Mouse (Mus musculus): ENCODE measurements at regions not wholly inside any gene's neighbourhood (a gene's known extent, or its start where the extent isn't known, plus 50 kb on each side); places are given as distances from the start of the nearest gene placed in this dataset.

DNA sequence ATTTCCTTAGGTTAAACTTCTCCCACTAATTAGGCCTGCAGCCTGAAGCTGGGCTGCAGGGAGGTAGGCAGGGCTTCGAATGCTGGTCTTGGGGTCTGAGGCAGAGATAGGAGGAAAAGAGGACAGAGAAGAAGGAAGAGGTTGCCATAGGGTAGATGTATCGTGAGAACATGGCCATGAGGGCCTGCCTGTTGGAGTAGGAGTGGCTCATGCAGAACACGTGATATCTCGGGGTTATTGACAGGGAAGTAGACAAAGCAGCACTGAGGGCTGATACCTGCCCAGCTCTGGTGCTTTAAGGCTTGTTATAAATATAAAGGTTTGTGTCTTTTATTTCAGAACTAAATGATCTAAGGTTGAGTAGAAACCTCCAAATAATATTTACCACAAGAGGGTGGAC is 628.9 kb downstream of the Zfp706 start:
- no peak for DNase-seq

GRCm38 (mm10) chr15:36376551-36376950 is 631.0 kb downstream of the Zfp706 start:
- peak; percentile 70 for DNase-seq

GRCm38 (mm10) chr15:36375549-36375885 is 632.1 kb downstream of the Zfp706 start:
- no peak for DNase-seq

- peak; percentile 81 for DNase-seq
These were observed 632.6 kb downstream of the Zfp706 start for GRCm38 (mm10) chr15:36374732-36375548.

DNA sequence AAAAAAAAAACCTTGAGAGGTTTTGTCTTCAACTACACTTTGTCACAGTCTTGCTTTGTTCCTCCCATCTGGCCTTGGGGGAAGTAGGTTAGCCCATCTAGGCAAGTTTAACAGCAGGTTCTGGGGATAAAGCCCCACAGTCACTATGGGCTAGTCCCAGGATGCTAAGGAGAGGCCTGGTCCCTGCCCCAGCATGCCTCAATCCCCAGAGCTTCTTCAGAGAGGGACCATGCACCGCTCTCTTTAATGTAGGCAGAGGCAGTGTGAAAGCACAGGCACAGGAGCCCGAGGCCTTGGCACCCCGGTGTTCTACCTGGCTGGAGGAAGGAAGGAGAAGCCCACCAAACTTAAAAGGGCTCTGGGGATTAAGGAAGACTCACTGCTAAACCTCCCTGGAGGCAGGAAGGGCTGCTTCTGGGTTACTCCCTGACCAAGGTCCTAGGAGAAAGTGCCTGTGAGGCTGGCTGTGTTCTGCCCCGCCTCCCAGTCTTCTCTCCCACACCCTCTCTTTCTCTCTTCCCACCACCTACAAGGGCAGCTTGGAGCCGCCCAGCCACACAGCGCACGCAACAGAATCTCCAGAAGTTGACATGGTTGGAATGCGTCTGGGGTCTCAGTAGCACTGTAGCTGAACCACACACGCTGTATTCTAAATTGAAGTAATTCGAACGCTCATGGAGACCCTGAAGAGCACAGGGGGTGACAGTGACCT is 633.5 kb downstream of the Zfp706 start:
- DNase-seq: peak; percentile 63

DNA sequence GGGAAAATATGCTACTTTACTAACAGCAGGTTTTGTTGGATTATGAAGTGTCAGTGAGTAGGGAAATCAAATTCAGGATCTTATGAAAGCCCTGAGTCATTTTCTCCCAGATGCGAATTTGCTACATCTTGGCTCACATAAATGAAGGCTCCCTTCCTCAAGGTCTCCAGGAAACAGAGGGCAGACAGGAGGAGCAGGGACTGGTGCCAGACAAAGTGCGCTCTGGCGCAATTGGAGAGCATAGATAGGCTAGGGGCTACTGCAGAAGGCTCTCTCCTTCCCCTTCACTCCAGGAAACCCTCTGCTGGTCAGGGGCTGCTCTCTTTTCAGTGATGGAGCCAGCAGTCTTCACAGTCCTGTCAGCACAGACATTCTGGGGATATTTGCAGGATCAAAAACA is 634.1 kb downstream of the Zfp706 start:
- DNase-seq: peak; percentile 27

DNA sequence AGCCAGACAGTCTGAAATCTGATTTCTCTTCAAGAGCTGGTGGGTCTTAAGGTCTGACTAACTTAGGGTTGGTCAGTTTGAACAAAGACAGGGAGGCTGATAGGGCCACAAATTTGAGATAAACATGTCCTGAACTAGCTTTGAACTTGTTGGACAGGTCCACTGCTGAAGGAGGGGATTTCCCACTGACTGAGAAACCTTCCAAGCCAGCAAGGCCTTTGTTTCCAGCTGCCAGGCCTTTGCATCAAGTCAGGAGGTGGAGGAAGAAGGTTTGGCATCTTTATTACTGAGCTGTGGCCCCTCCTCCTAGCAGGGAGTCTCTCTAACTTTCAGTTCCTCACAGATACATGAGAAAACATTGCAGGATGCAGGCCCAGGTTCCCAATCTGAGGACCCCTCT is 636.2 kb downstream of the Zfp706 start:
- DNase-seq: peak; percentile 60

GRCm38 (mm10) chr15:36370906-36371305 is 636.7 kb downstream of the Zfp706 start:
- DNase-seq: peak; percentile 64

GRCm38 (mm10) chr15:36367296-36367695 is 640.3 kb downstream of the Zfp706 start:
- no peak for DNase-seq

DNA sequence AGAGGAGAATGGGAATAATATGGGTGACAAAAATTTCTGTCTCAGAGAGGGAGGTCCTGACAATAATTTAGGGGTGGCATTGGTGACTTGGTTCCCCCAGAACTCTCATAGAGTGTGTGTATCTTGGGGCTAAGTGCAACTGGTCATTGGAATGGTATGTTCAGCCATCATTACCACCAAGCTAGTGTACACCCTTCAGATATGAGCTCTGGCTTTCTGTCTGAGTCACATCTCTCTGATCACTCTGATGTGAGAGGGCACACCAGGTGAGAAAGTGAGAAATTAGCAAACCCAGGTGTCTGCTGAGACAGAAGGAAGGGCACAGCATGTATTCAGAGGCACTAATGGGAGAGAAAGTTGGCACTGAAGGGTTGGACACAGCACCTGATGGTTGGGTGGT is 642.8 kb downstream of the Zfp706 start:
- DNase-seq: no peak

DNA sequence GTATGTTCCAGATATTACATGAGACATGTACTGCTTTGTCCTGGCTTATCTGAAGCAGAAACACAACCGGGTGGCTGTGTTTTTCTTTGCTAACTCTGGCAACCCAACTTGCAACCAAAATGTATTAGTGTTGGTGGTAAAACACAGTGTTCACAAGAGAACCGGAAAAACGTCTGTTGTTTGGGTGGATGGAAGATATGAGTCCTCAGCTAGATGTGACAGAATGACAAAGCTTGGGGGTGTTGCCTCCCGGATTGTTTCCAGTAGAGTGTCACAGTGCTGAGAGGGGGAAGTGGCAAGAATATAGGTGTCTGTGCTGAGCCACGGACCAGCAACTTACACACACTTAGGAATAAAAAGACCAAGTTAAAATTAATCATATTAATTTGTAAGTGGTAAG is 643.5 kb downstream of the Zfp706 start:
- no peak for DNase-seq

GRCm38 (mm10) chr15:36362911-36363565 is 644.5 kb downstream of the Zfp706 start:
- no peak for DNase-seq

GRCm38 (mm10) chr15:36361522-36362148 is 645.9 kb downstream of the Zfp706 start:
- no peak for DNase-seq

- peak; percentile 35 for DNase-seq
These were observed 646.7 kb downstream of the Zfp706 start for GRCm38 (mm10) chr15:36360694-36361521.

DNA sequence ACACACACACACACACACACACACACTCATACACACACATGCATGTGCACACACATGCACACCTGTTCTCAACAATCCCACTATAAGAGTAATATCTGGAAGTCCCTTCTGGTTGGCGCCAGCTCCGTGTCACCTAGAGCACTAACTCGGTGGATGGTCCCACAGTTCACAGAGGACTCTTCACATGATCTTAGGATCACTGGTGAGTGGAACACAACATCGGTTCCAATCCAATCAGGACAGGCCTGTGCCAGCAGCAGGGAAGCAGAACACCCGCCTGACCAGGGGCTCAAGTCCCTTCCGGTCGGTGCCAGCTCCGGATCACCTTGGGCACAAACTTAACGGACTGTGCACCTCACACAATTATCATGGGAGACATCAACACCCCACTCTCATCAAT is 651.7 kb downstream of the Zfp706 start:
- DNase-seq: no peak

DNA sequence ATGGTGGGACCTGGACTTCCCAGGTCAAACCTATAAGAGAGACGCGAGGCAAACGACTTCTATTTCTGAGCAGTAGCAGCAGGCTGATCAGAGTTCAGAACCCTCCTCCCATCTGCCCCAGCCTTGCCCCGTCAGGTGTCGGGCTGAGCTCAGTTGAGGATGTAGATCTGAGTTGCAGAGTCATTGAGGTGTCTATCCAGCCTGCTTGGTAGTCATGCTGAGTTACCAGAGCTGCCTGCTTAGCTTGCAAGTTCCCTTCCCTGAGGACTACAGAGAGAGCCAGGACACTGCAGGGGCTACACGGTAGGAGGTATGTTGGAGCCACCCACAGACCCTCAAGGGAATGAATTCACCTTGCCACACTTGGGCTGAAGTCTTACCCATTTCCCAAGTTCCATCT is 653.0 kb downstream of the Zfp706 start:
- DNase-seq: no peak

- DNase-seq: no peak
These were observed 653.8 kb downstream of the Zfp706 start for GRCm38 (mm10) chr15:36353793-36354192.

DNA sequence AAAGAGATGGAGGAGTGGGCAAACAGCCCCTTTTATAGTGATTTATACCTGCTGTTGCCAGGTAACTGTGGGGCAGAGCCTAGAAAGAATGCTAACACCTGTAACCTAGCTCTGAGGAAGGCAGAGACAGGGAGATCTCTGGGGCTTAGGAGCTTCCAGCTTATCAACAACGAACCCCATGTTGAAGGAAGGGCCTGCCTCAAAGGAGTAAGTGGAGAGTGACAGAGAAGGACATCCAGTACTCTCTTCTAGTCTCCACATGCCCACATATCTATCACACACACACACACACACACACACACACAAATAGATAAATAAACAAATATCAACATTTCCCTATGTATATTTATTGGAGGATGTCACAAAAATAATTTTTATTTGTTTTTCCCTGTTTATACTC is 654.6 kb downstream of the Zfp706 start:
- no peak for DNase-seq

- DNase-seq: peak; percentile 47
These were observed 655.9 kb downstream of the Zfp706 start for GRCm38 (mm10) chr15:36351693-36352092.

DNA sequence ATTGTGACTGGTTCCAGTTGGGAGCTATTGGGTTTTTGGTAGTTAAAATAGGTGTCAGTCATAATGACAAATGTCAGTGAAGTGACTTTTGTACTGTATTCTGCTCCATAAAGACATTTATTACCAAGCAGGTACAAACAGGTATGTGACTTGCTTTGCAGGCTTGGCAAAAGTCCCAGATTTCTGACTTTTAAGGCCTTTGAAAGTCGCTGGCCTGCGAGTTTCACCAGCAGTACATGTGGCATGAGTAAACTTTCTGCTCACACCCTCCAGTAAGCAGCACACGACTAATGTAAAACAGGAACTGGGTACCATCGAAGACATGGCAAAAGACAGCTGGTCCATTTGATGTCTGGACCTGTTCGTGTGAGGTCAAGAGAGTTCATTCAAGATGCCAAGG is 659.2 kb downstream of the Zfp706 start:
- peak; percentile 38 for DNase-seq

- peak; percentile 35 for DNase-seq
These were observed 660.2 kb downstream of the Zfp706 start for GRCm38 (mm10) chr15:36347333-36347845.

DNA sequence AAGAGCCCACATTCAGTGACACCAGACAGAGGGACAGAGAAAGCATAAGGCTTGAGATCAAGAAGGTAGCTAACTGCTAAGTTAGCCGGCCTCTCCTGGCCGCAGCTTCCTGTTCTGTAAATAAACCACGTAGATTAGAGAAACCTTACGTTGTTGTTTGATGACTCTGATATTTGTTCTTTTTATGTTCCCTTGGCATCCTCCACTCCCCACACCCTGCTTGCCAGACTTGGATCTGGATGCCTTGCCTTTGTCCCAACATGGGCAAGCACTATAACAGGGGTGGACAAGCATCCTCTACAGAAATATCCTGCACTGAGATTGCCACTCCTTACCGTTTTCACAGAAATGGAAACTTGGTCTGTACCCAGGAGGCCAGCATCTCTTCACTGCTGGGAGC is 661.4 kb downstream of the Zfp706 start:
- no peak for DNase-seq
